Mouse (Mus musculus) heart, postnatal 25 days (tissue): ENCODE results near the gene Olfr1406. TPM values are rescaled to one million over a fixed set of nuclear protein-coding genes. Genes with fewer than 3 reads are reported as not detected.
"Not testable (repeated sequence)": the region's sequence is repeated elsewhere in the genome, so short reads cannot be mapped to it uniquely, and the experiment has no call there.

ENCODE experiments used
- DNase-seq: peaks from one replicate; pipeline ENCODE4 v3.0.0; 2022; ENCODE audit warnings: low spot score
- intact Hi-C: fragments of 180-260 bp; cut with DNase I; formaldehyde crosslinking; loops from one replicate; pipeline ENCODE4 v1.15.1; 2025
- total RNA-seq, 2 experiments: library from RNA; stranded (reverse); gene quantifications; 2 replicates each; pipeline ENCODE4 v1.2.3; 2021

Gene Olfr1406
- total RNA-seq = not detected

DNA sequence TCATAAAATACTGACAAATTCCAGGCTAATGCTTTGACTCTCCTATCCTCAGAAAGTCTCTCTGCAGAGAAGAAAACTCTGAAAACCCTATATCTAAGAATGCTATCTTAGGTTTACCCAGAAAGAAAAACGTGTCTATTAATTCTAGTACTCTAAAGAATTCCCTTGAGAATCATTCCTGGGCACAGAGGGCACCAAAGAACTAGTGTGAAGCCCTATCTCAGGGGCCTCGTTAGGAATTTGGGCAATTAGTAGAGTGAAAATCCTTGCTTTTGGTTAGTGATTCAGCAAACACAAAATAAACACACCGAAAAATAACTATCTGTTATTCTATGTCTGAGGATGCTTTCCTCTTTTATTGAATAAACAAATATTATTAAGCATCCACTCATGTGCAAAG is at the start of gene Olfr1406:
TSS of gene Olfr1406 (minus strand) at position 101 of the 400 bp plus-strand sequence.
- intact Hi-C loops = no loop called here
- no peak for DNase-seq

DNA sequence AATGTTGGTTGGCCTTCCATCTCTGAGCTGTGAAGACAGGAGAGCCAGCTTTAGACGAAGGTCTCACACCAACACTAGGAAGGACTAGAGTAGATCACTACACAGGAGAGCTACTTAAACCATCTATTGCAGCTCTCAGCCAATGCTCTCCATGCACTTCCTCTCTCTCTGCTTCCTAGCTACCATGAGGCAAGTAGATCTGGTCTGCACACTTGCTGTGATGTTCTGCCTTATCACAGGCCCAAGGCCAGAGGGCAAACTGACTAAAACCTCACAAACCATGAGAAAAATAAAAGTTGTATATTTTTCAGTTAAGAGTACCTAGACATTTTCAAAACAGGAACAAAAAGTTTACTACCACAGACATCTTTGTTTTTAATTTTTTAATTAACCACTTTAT is 46.6 kb upstream of the Olfr1406 start:
- intact Hi-C loops, DNase-seq: not testable (repeated sequence)

DNA sequence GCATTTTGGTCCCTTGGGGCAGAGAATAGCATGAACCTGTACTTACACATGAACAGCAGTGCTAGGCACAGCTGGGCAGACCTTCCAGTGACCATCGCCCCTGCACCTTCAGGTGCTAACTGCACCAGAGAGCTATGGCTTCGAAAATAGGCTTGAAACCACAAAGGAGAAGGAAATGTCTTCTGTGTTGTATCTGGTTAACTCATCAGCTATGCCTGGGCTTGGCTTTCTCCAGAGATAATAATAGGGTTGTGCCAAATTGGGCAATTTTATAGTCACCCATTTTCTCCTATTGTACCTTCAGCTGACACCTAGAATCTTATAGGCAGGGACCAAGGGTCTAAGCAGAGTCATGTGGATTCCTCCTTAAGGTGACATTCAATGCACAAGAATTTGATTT is 36.6 kb upstream of the Olfr1406 start, which contains the start of gene Fcer1a:
TSS of gene Fcer1a (minus strand) at position 134 of the 400 bp plus-strand sequence.
- intact Hi-C loops = no loop called here
- no peak for DNase-seq

DNA sequence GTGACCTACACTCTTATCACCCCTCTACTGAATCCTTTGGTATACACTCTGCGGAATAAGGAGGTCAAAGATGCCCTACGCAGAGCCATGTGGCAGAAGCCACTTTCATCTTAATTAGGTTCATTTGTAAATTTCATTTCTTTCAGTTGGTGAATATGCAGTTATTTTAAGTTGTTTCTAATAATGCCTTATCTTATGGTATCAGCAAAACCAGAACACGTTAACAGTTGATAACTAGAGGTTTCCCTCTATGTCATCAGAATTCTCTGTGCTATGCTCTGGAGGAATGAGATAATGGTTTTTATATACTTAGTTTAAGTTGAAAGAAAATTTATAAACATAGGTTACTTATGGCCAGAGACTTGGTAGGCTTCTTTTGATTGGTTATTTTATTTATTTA is 26.0 kb upstream of the Olfr1406 start:
- intact Hi-C loops = no loop called here
- DNase-seq = no peak

DNA sequence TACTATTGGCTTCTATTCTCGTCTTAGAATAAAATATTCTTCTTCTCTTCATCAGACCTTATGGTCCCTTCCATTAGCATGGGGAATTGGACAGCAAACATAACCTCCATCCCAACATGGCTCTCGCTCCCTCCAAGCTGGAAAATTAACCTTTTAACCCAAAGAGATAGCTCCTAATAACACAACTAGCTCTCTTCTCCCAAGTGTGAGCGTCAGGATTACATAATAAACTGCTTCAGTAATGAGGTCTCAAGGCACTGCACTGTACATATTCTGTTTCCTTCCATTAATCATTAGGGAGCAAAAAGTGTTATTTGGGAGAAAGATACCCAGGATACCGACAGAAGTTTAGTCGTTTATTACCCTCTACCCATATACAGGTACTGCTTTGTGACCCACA is 21.7 kb upstream of the Olfr1406 start, which contains the start of gene Olfr1404:
TSS of gene Olfr1404 (plus strand) at position 301 of the 400 bp plus-strand sequence.
- intact Hi-C loops = no loop called here
- no peak for DNase-seq

DNA sequence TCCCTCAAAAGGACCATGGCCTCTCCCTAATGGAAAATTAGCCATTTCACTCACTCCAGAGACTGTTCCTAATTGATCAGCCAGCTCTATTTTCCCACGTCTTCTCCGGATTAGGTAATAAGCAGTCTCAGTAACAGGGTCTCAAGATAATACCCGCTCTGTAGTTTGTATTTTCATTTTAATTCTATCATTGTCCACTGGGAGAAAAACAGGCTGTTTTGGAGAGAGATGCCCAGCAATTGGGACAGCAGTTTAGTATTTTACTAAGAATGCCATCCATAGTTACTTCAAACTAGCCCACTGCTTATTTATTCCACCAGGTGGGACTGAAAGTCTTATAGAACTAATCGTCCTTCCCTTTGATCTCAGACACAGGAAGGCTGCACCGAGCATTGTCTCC is 7.1 kb upstream of the Olfr1406 start, which contains the start of gene Olfr218:
TSS of gene Olfr218 (plus strand) at position 301 of the 400 bp plus-strand sequence.
- intact Hi-C loops = no loop called here
- no peak for DNase-seq

DNA sequence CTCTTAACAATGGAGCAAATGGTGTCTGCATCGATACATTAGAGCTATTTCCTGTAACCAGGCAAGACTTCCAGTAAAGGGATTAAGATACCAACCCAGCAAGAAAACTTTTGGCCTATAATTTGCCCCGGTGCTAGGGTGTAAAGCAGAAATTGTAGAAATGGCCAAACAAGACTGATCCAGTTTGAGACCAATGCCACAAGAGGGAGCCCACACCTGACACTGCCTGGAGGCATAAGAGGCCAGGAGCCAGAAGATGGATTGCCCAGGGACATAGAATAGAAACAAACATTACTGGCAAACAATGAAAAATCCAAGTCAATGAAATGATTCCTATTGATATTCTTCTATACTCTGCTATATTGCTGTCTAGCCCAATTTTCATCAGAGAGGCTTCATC is 5.9 kb upstream of the Olfr1406 start:
- no peak for DNase-seq
- intact Hi-C loops = no loop called here

DNA sequence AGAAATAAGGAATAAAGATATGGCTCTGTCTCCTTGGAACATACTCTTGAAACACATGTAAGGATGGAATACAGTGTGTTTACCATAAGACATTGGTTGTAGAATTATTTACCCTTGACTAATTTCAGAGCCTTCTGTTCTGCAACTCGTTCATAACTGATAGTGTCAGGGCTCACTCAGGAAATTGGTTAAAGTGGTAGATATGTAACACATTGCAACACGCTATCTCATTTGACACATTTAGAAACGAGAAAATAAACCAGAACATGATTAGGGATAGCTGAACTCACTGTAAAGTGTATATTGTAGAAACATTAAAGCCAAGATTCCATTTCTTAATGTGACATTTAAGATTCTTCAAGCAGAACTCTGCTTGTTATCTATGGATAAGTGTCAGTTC is 1.6 kb upstream of the Olfr1406 start:
- intact Hi-C loops = no loop called here
- DNase-seq = no peak

DNA sequence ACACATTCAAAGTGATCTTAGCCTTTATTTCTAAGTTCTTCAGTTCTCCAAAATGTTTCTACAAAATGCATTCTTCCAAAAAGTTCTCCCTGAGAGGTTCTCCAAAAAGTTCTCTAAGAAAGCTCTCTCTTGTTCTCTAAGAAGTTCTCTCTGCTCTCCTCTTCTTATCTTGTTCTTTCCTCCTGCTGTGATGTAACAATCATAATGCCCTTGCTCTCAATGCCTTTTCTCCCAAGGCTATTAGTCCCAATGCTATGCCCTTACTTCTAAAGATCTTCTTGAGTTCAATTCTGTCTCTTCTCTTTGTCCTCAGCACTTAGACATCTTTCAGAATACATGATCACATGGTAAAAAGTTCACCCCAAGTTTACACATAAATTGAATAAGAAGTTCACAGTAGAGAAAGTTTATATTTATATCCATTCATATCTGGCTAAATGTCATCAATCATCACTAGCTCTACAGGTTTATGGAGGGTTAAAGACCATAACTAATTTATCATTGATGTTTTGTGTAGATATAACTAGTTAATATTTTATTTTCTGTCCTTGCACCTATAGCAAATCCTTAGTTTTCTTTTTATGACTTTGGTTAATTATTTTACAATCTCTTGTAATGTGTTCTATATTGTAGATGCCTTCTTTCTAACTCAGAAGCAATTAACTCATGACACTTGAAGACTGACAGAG is 16.1 kb downstream of the Olfr1406 start:
- intact Hi-C loops = no loop called here
- DNase-seq = no peak

DNA sequence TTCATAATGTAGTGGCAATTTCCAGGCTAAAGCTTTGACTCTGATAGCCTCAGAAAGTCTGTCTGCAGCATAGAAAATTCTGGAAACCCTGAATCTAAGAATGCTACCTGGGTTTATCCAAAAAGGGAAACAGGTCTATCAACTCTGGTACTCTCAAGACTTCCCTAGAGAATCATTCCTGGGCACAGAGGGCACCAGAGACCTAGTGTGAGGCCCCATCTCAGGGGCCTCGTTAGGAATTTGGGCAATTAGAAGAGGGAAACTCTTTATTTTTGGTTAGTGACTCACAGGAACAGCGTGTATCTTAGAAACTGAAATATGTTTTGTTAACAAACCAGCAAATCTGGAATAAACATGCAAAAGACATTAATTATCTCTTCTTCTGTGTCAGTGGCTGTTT is 53.2 kb downstream of the Olfr1406 start, which contains the start of gene Olfr1408:
TSS of gene Olfr1408 (minus strand) at position 101 of the 400 bp plus-strand sequence.
- DNase-seq = no peak

More for the DNA sequence above, 53.2 kb downstream of the Olfr1406 start, which contains the start of gene Olfr1408:
- intact Hi-C loops = no loop called here

Other genes starting within 250 kb of the Olfr1406 start
- gene Olfr16, start 240.2 kb downstream of the Olfr1406 start, total RNA-seq = not detected
- gene Olfr1408, start 53.3 kb downstream of the Olfr1406 start, total RNA-seq = not detected
- not detected for gene Olfr218, start 7.2 kb upstream of the Olfr1406 start, total RNA-seq
- gene Olfr1404, start 21.8 kb upstream of the Olfr1406 start, total RNA-seq = not detected
- gene Fcer1a, start 36.6 kb upstream of the Olfr1406 start, total RNA-seq = not detected
- not detected for gene Olfr418, start 75.4 kb upstream of the Olfr1406 start, total RNA-seq
- not detected for gene Mptx2, start 87.1 kb upstream of the Olfr1406 start, total RNA-seq
- under 1 TPM; 0.52 to 0.61 TPM for gene Ackr1, start 143.1 kb upstream of the Olfr1406 start, total RNA-seq
- gene Aim2, start 160.2 kb upstream of the Olfr1406 start, total RNA-seq = 1 to 10 TPM; 1.2 to 1.6 TPM
- 1 to 10 TPM; 2.2 to 3.1 TPM for gene Cadm3, start 177.1 kb upstream of the Olfr1406 start, total RNA-seq